Mouse (Mus musculus) embryonic facial prominence, embryonic 12.5 days (tissue): Measurements from ENCODE around the gene Hist1h2bb. TPM values are rescaled to one million over a fixed set of nuclear protein-coding genes. Genes with fewer than 3 reads are reported as not detected.
"Not testable (repeated sequence)": the region's sequence is repeated elsewhere in the genome, so short reads cannot be mapped to it uniquely, and the experiment has no call there.

ENCODE experiments used
- ATAC-seq: fragments of 200-750 bp; cut with Nextera tagmentation; 2 replicates; pipeline ENCODE4 v1.8.0; 2017; ENCODE audit not compliant: insufficient number of reproducible peaks, insufficient read depth, low FRiP score, low TSS enrichment
- H3K27ac ChIP-seq: fragments of 300-500 bp; sonication (generic); 2 replicates; pipeline ENCODE4 v1.5.1; 2016; ENCODE audit warnings: mild to moderate bottlenecking
- H3K27me3 ChIP-seq: fragments of 300-500 bp; sonication (generic); 2 replicates; pipeline ENCODE4 v1.6.1; 2016; ENCODE audit warnings: mild to moderate bottlenecking, moderate library complexity
- H3K36me3 ChIP-seq: fragments of 300-500 bp; sonication (generic); 2 replicates; pipeline ENCODE4 v1.6.1; 2016; ENCODE audit warnings: mild to moderate bottlenecking
- H3K4me1 ChIP-seq: fragments of 300-500 bp; sonication (generic); 2 replicates; pipeline ENCODE4 v1.6.1; 2016
- H3K4me2 ChIP-seq: fragments of 300-500 bp; sonication (generic); replicated peaks from 2 replicates; pipeline ENCODE4 v1.6.1; 2016; ENCODE audit warnings: mild to moderate bottlenecking, moderate library complexity
- H3K4me3 ChIP-seq: fragments of 300-500 bp; sonication (generic); 2 replicates; pipeline ENCODE4 v1.5.1; 2016; ENCODE audit warnings: mild to moderate bottlenecking
- H3K9ac ChIP-seq: fragments of 300-500 bp; sonication (generic); 2 replicates; pipeline ENCODE4 v1.6.1; 2016; ENCODE audit warnings: mild to moderate bottlenecking, moderate library complexity
- H3K9me3 ChIP-seq: fragments of 300-500 bp; sonication (generic); 2 replicates; pipeline ENCODE4 v1.6.1; 2016; ENCODE audit warnings: mild to moderate bottlenecking, moderate library complexity
- WGBS: fragments of 180-500 bp; shearing (Covaris S2); methylation state at CpG from one replicate; pipeline ENCODE4 v1.1.7; 2016; 5-methylcytosine and 5-hydroxymethylcytosine counted together
- polyA plus RNA-seq: library from polyadenylated mRNA; unstranded; fragments of >200 nt; fragmentation: Nextera tagmentation; extraction: Ambion mirVana; gene quantifications from 2 replicates; pipeline ENCODE4 v1.2.1, GENCODE M21; 2016

Gene Hist1h2bb
- polyA plus RNA-seq: 3.6 and 5.0 TPM in 2 replicates

GRCm38 (mm10) chr13:23746201-23747080, at the start of gene Hist1h2bb:
Hist1h2bb (plus strand) TSS chr13:23746734.
- not testable (repeated sequence) for H3K36me3 ChIP-seq, H3K27me3 ChIP-seq, H3K9me3 ChIP-seq
- peak within 1 kb of the TSS; percentile 54 for H3K9ac ChIP-seq
- peaks cover 10% of the 10 kb centered on the region; the same call in 1 of the 2 replicates for H3K4me1 ChIP-seq
- under 1% methylated on average over 43 of the region's 58 CpGs for WGBS
- peak within 1 kb of the TSS; percentile 66 for H3K4me2 ChIP-seq
- peak within 1 kb of the TSS; percentile 98 for H3K27ac ChIP-seq
- peak; percentile 92 for ATAC-seq
- peak within 1 kb of the TSS; percentile 40 for H3K4me3 ChIP-seq

DNA sequence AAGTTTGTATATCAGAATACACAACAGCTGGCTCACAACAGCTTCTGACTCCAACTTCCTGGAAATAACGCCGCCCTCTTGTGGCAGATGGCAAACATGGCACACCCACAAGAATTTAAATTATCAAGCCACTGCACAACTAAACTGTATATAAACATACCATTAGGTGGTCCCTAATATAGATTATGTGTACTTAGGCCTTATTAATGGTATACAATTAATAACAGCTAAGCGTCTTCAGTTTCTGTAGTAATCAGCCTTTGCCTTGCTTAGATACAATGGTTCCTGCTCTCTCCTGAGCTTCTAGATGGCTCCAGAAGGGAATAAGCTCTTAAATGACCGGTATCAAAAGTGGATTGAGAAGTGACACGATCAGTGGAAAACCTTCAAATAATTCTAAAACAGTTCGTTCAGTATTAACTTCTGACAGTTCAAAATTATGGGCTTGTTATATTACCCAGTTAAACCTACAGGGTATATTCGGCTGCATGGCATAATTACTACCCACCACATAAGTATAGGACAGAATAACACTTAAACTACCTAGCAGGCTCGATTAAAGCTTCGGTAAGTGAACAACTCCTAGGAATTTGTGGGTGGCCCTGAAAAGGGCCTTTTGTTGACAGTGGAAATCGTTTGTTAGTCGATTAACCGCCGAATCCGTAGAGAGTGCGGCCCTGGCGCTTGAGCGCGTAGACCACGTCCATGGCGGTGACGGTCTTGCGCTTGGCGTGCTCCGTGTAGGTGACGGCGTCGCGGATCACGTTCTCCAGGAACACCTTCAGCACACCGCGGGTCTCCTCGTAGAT, 48.8 kb upstream of the Hist1h2bb start:
- peak overlapping the region; percentile 92 for H3K27ac ChIP-seq
- peaks cover 7% of the 10 kb centered on the region; the same call in 1 of the 2 replicates for H3K4me1 ChIP-seq
- peak; percentile 3; the same call in 1 of the 2 replicates for ATAC-seq
- no peaks in the 10 kb centered on the region for H3K9me3 ChIP-seq
- H3K4me3 ChIP-seq: peak overlapping the region; percentile 45
- H3K36me3 ChIP-seq: no peaks in the 10 kb centered on the region
- H3K4me2 ChIP-seq: peak overlapping the region; percentile 67
- peak overlapping the region; percentile 64 for H3K9ac ChIP-seq
- WGBS: 2% methylated on average over 32 of the region's 32 CpGs
- H3K27me3 ChIP-seq: no peaks in the 10 kb centered on the region

DNA sequence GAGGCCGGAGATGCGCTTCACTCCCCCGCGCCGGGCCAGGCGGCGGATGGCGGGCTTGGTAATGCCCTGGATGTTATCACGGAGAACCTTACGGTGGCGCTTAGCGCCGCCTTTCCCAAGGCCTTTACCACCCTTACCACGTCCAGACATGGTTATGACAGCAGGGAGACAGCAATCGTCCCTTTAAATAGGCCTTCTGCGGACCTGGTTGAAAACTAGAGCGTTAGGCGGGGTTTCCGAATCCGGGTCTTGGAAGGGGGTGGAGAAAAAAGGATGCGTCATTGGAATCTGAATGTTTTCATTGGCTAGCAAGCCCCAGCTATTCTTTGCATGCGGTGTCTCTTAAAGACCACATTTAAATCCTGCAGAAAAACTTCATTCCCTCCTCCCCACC, 48.2 kb upstream of the Hist1h2bb start, which contains the start of gene Hist1h4c:
Hist1h4c (minus strand) TSS at position 155 of the 394 bp plus-strand sequence.
- no peaks in the 10 kb centered on the region for H3K36me3 ChIP-seq
- peak within 1 kb of the TSS; percentile 92 for H3K27ac ChIP-seq
- no peaks in the 10 kb centered on the region for H3K9me3 ChIP-seq
- H3K4me1 ChIP-seq: peaks cover 7% of the 10 kb centered on the region; the same call in 1 of the 2 replicates
- H3K4me3 ChIP-seq: peak within 1 kb of the TSS; percentile 45
- peak within 1 kb of the TSS; percentile 67 for H3K4me2 ChIP-seq
- peak within 1 kb of the TSS; percentile 64 for H3K9ac ChIP-seq
- under 1% methylated on average over 22 of the region's 22 CpGs for WGBS
- ATAC-seq: peak; percentile 95
- H3K27me3 ChIP-seq: no peaks in the 10 kb centered on the region

GRCm38 (mm10) chr13:23698996-23699395, 47.5 kb upstream of the Hist1h2bb start:
- Histone ChIP-seq H3K27me3 (no peaks in the 10 kb centered on the region), H3K36me3 (no peaks in the 10 kb centered on the region), H3K9me3 (no peaks in the 10 kb centered on the region), H3K27ac (peak overlapping the region; percentile 90), H3K4me3 (no peak overlapping the region), H3K4me1 (peaks cover 7% of the 10 kb centered on the region; the same call in 1 of the 2 replicates), H3K4me2 (peak overlapping the region; percentile 32), H3K9ac (no peak overlapping the region)
- no peak for ATAC-seq
- 51% methylated on average over 6 of the region's 6 CpGs for WGBS

GRCm38 (mm10) chr13:23699767-23700166, 46.8 kb upstream of the Hist1h2bb start:
- no peak for ATAC-seq
- no peaks in the 10 kb centered on the region for H3K9me3 ChIP-seq
- H3K36me3 ChIP-seq: no peaks in the 10 kb centered on the region
- no peak overlapping the region for H3K27ac ChIP-seq
- no peak overlapping the region for H3K4me3 ChIP-seq
- no peak overlapping the region for H3K9ac ChIP-seq
- WGBS: 70% methylated on average over 3 of the region's 3 CpGs
- peaks cover 7% of the 10 kb centered on the region; the same call in 1 of the 2 replicates for H3K4me1 ChIP-seq
- no peaks in the 10 kb centered on the region for H3K27me3 ChIP-seq
- H3K4me2 ChIP-seq: no peak overlapping the region

DNA sequence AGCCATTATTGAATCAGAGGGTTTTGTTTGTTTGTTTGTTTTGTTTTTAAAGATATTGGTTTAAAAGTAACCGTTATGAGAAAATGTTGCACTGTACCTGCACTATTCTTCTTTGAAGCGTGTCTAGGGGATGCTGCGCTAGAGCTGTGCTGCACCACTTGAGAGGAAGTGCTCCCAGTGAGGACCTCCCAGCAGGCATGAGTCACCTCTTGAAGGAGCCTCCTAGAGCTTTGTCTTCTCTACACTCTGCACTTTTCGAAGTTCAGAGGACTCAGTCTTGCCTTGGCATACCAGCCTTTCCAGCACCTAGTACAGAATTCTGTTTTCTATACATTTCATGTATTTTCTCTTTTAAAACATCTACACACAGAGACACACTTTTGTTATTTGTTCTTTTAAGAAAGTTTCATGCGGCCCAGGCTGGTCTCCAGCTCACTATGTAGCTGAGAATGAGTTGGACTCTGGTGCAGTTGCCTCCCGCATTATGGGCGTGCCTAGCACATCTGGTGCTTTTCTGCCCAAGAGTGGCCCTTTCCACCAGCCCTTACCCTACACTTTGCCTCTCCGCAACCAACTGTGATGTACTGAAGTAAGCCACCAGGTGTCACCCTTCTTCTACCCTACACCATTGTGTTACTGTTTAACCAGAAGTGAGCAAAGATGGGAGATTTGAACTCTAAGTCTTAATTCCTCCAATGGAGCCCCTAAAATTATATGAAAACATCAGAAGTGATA, 45.6 kb upstream of the Hist1h2bb start:
- ATAC-seq: peak; percentile 52; the same call in 1 of the 2 replicates
- no peak overlapping the region for H3K27ac ChIP-seq
- H3K9me3 ChIP-seq: no peaks in the 10 kb centered on the region
- no peak overlapping the region for H3K4me2 ChIP-seq
- no peak overlapping the region for H3K4me3 ChIP-seq
- whole genome bisulfite sequencing: 33% methylated on average over 8 of the region's 8 CpGs
- no peaks in the 10 kb centered on the region for H3K27me3 ChIP-seq
- H3K4me1 ChIP-seq: peaks cover 7% of the 10 kb centered on the region; the same call in 1 of the 2 replicates
- H3K36me3 ChIP-seq: no peaks in the 10 kb centered on the region
- H3K9ac ChIP-seq: no peak overlapping the region

GRCm38 (mm10) chr13:23702220-23702619, 44.3 kb upstream of the Hist1h2bb start:
- Histone ChIP-seq H3K9me3 (no peaks in the 10 kb centered on the region), H3K9ac (no peak overlapping the region), H3K4me2 (no peak overlapping the region), H3K4me3 (no peak overlapping the region), H3K36me3 (no peaks in the 10 kb centered on the region), H3K4me1 (peaks cover 7% of the 10 kb centered on the region; the same call in 1 of the 2 replicates), H3K27me3 (no peaks in the 10 kb centered on the region), H3K27ac (no peak overlapping the region)
- WGBS: 67% methylated on average over 4 of the region's 4 CpGs
- no peak for ATAC-seq

DNA sequence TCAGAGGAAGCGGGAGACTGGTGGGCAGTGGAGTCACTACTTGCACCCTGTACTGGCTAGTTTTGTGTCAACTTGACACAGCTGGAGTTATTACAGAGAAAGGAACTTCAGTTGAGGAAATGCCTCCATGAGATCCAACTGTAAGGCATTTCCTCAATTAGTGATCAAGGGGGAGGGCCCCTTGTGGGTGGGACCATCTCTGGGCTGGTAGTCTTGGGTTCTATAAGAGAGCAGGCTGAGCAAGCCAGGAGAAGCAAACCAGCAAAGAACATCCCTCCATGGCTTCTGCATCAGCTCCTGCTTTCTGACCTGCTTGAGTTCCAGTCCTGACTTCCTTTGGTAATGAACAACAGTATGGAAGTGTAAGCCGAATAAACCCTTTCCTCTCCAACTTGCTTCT, 43.7 kb upstream of the Hist1h2bb start:
- not testable (repeated sequence) for H3K4me1 ChIP-seq, H3K4me3 ChIP-seq, H3K36me3 ChIP-seq

GRCm38 (mm10) chr13:23705751-23706356, 40.7 kb upstream of the Hist1h2bb start:
- whole genome bisulfite sequencing: 94% methylated on average over 7 of the region's 7 CpGs
- Histone ChIP-seq H3K4me2 (no peak overlapping the region), H3K4me3 (no peak overlapping the region), H3K9ac (no peak overlapping the region), H3K27me3 (no peaks in the 10 kb centered on the region), H3K27ac (no peak overlapping the region), H3K4me1 (peaks cover 14% of the 10 kb centered on the region; the same call in 1 of the 2 replicates), H3K36me3 (no peaks in the 10 kb centered on the region), H3K9me3 (no peaks in the 10 kb centered on the region)
- ATAC-seq: no peak

More for the DNA sequence above, 43.7 kb upstream of the Hist1h2bb start:
- not testable (repeated sequence) for H3K27me3 ChIP-seq, H3K4me2 ChIP-seq, ATAC-seq, H3K27ac ChIP-seq, H3K9ac ChIP-seq, H3K9me3 ChIP-seq
- 81% methylated on average over 2 of the region's 2 CpGs for WGBS

DNA sequence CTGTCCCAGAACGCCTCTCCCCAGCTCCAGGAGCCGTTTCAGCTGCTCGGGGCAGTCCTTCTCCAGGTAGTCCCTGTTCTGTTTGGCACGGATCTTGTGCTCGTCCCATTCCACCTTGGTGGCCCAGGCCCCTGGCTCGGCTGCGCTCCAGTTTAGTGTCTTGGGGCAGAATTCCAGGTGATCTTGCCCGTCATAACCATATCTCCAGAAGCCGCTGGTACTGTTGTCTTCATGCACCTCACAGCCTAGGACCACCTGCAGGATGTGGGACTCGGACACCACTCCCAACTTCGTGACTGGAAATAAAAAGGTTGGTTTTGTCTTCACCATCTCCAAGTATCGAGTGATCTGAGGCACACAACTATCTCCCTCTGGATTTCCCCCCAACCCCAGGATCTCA, 39.8 kb upstream of the Hist1h2bb start:
- H3K36me3 ChIP-seq: no peaks in the 10 kb centered on the region
- 93% methylated on average over 12 of the region's 12 CpGs for WGBS
- no peak for ATAC-seq

More for the DNA sequence above, 39.8 kb upstream of the Hist1h2bb start:
- Histone ChIP-seq H3K27ac (no peak overlapping the region), H3K9me3 (no peaks in the 10 kb centered on the region), H3K27me3 (no peaks in the 10 kb centered on the region), H3K4me1 (peaks cover 14% of the 10 kb centered on the region; the same call in 1 of the 2 replicates), H3K9ac (no peak overlapping the region), H3K4me2 (no peak overlapping the region), H3K4me3 (no peak overlapping the region)
